Mouse (Mus musculus) neural tube, embryonic 14.5 days (tissue): ENCODE data around the gene Gpn2. TPM values are rescaled to one million over a fixed set of nuclear protein-coding genes. Genes with fewer than 3 reads are reported as not detected.
A peak's percentile ranks its signal among the peaks of the same experiment; 100 is the strongest.

Experiments
- ATAC-seq: fragments of 200-750 bp; cut with Nextera tagmentation; 2 replicates; pipeline ENCODE4 v1.8.0; 2017; ENCODE audit warnings: low read depth, mild to moderate bottlenecking, moderate TSS enrichment, moderate library complexity
- H3K27ac ChIP-seq: fragments of 300-500 bp; sonication (generic); 2 replicates; pipeline ENCODE4 v1.5.1; 2014; ENCODE audit warnings: low read depth, mild to moderate bottlenecking, control low read depth, low read length, moderate library complexity, mixed read lengths
- H3K27me3 ChIP-seq: fragments of 300-500 bp; sonication (generic); 2 replicates; pipeline ENCODE4 v1.6.1; 2014; ENCODE audit warnings: low read length; ENCODE audit not compliant: control insufficient read depth, insufficient read depth
- H3K36me3 ChIP-seq: fragments of 300-500 bp; sonication (generic); 2 replicates; pipeline ENCODE4 v1.6.1; 2014; ENCODE audit warnings: low read length, mixed read lengths; ENCODE audit not compliant: control insufficient read depth, insufficient read depth
- H3K4me1 ChIP-seq: fragments of 300-500 bp; sonication (generic); 2 replicates; pipeline ENCODE4 v1.6.1; 2014; ENCODE audit warnings: low read length; ENCODE audit not compliant: control insufficient read depth, insufficient read depth
- H3K4me2 ChIP-seq: fragments of 300-500 bp; sonication (generic); 2 replicates; pipeline ENCODE4 v1.6.1; 2014; ENCODE audit warnings: mild to moderate bottlenecking, low read depth, low read length, control low read depth
- H3K4me3 ChIP-seq: fragments of 300-500 bp; sonication (generic); 2 replicates; pipeline ENCODE4 v1.5.1; 2014; ENCODE audit warnings: low read depth, low read length, control low read depth, mixed read lengths
- H3K9ac ChIP-seq: fragments of 300-500 bp; sonication (generic); replicated peaks from 2 replicates; pipeline ENCODE4 v1.6.1; 2014; ENCODE audit warnings: low read depth, mild to moderate bottlenecking, control low read depth, low read length, mixed read lengths
- H3K9me3 ChIP-seq: fragments of 300-500 bp; sonication (generic); 2 replicates; pipeline ENCODE4 v1.6.1; 2016; ENCODE audit warnings: low read length; ENCODE audit not compliant: control insufficient read depth
- whole genome bisulfite sequencing: fragments of 180-500 bp; shearing (Covaris S2); extraction: QIAGEN DNeasy Blood & Tissue Kit; methylation state at CpG from one replicate; pipeline ENCODE4 v1.1.7; 2014; 5-methylcytosine and 5-hydroxymethylcytosine counted together
- polyA plus RNA-seq: library from polyadenylated mRNA; unstranded; fragments of >200 nt; fragmentation: Nextera tagmentation; extraction: Ambion mirVana; gene quantifications from 2 replicates; pipeline ENCODE4 v1.2.1, GENCODE M21; 2014

The Gpn2 gene
- polyA plus RNA-seq: 17.0 and 18.8 TPM in 2 replicates

GRCm38 (mm10) chr4:133584059-133584951 is at the start of gene Gpn2:
Gpn2 (plus strand) TSS chr4:133584362.
- 1% methylated on average over 65 of the region's 65 CpGs for WGBS
- ATAC-seq: peak; percentile 89
- Histone ChIP-seq H3K4me2 (peak within 1 kb of the TSS; percentile 100), H3K4me1 (peaks cover 13% of the 10 kb centered on the region), H3K9me3 (no peaks in the 10 kb centered on the region), H3K27ac (peak within 1 kb of the TSS; percentile 77), H3K36me3 (peaks cover 19% of the 10 kb centered on the region), H3K4me3 (peak within 1 kb of the TSS; percentile 86), H3K27me3 (no peaks in the 10 kb centered on the region), H3K9ac (peak within 1 kb of the TSS; percentile 64)

DNA sequence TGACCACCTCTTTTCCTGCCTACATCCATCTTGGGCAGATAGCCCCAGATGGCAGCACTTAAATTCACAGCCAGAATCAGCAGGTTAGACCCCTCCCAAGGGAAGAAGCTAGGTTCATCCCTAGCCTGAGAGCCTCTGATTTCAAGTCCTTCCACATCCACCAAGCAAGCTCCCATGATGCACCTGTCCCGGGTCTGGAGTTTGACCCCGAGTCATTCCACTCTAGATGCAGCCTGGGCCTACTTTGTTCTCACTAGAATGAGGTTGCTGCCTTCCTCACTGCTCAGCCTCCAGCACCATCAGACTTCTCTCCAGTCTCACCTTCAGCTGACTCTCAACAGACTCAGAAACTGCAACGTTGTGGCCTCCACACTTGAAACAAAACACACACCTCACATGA is 48.1 kb upstream of the Gpn2 start:
- peaks cover 59% of the 10 kb centered on the region for H3K36me3 ChIP-seq
- 85% methylated on average over 3 of the region's 3 CpGs for WGBS

GRCm38 (mm10) chr4:133536652-133537051 is 47.5 kb upstream of the Gpn2 start:
- H3K36me3 ChIP-seq: peaks cover 57% of the 10 kb centered on the region
- H3K4me1 ChIP-seq: no peaks in the 10 kb centered on the region

More for the DNA sequence above, 48.1 kb upstream of the Gpn2 start:
- no peak overlapping the region for H3K27ac ChIP-seq
- H3K4me1 ChIP-seq: no peaks in the 10 kb centered on the region
- no peaks in the 10 kb centered on the region for H3K27me3 ChIP-seq
- H3K9me3 ChIP-seq: no peaks in the 10 kb centered on the region
- no peak overlapping the region for H3K9ac ChIP-seq
- H3K4me3 ChIP-seq: no peak overlapping the region
- ATAC-seq: no peak
- no peak overlapping the region for H3K4me2 ChIP-seq

DNA sequence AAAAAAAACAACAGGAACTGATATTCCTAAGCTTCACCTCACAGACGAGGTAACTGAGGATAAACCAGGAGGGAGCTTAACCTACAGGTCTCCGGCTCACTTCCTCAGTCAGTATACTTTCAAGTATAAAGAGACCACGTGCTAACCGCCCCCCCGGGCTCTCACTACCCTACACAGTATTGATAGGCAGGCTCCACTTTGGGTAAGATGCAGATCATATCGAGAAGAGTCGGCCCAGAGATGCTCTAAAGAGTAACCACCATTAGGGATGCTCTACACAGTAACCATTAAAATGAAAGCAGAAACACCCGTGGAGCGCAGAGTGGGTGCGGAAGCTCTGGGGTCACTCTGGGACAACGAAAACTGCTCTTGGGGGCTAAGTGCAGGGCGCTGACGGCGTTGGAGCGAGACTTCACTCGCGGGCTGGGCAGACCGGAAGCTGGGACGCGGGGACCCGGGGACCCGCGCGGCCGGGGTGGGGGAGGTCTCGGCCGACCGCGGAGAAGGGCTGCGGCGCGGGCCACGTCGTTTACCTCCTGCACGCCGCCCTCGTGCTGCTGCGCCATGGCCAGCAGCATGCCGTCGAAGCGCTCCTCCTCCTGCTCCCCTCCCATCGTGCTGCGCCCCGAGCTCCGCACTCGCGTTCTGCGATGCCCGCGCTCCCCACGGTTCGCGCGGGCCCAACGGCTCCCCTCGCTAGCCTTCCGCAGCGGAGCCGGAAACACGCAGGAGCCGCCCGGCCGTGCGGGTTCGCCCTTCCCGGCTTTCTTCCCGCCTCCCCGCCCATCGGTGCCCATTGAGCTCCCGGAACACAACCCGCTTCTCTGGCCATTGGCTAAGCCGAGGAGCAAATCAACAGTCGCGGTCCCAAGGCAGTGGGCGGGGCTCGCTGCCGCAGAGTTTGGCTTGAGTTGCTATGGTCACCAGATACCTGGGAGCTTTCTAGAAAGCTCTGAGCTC is 38.6 kb upstream of the Gpn2 start, which contains the start of gene Nudc:
Nudc (minus strand) TSS at position 725 of the 960 bp plus-strand sequence.
- peak within 1 kb of the TSS; percentile 76 for H3K27ac ChIP-seq
- peak; percentile 99 for ATAC-seq
- H3K9ac ChIP-seq: peak within 1 kb of the TSS; percentile 77
- H3K4me1 ChIP-seq: peaks cover 12% of the 10 kb centered on the region
- peak within 1 kb of the TSS; percentile 94 for H3K4me3 ChIP-seq
- peak within 1 kb of the TSS; percentile 78 for H3K4me2 ChIP-seq
- H3K36me3 ChIP-seq: peaks cover 6% of the 10 kb centered on the region; the same call in 1 of the 2 replicates
- no peaks in the 10 kb centered on the region for H3K9me3 ChIP-seq
- under 1% methylated on average over 75 of the region's 77 CpGs for WGBS
- no peaks in the 10 kb centered on the region for H3K27me3 ChIP-seq

More at GRCm38 (mm10) chr4:133536652-133537051, 47.5 kb upstream of the Gpn2 start:
- Histone ChIP-seq H3K9ac (no peak overlapping the region), H3K9me3 (no peaks in the 10 kb centered on the region), H3K4me3 (no peak overlapping the region), H3K27me3 (no peaks in the 10 kb centered on the region), H3K4me2 (no peak overlapping the region), H3K27ac (no peak overlapping the region)
- WGBS: 93% methylated on average over 5 of the region's 5 CpGs
- no peak for ATAC-seq

- H3K4me3 ChIP-seq: no peak overlapping the region
- no peak for ATAC-seq
- H3K27ac ChIP-seq: no peak overlapping the region
- no peak overlapping the region for H3K9ac ChIP-seq
- WGBS: 94% methylated on average over 1 of the region's 1 CpGs
- H3K27me3 ChIP-seq: no peaks in the 10 kb centered on the region
- no peaks in the 10 kb centered on the region for H3K36me3 ChIP-seq
- H3K4me1 ChIP-seq: no peaks in the 10 kb centered on the region
- H3K4me2 ChIP-seq: no peak overlapping the region
- H3K9me3 ChIP-seq: no peaks in the 10 kb centered on the region
Observed at GRCm38 (mm10) chr4:133552029-133552428, 32.1 kb upstream of the Gpn2 start.

DNA sequence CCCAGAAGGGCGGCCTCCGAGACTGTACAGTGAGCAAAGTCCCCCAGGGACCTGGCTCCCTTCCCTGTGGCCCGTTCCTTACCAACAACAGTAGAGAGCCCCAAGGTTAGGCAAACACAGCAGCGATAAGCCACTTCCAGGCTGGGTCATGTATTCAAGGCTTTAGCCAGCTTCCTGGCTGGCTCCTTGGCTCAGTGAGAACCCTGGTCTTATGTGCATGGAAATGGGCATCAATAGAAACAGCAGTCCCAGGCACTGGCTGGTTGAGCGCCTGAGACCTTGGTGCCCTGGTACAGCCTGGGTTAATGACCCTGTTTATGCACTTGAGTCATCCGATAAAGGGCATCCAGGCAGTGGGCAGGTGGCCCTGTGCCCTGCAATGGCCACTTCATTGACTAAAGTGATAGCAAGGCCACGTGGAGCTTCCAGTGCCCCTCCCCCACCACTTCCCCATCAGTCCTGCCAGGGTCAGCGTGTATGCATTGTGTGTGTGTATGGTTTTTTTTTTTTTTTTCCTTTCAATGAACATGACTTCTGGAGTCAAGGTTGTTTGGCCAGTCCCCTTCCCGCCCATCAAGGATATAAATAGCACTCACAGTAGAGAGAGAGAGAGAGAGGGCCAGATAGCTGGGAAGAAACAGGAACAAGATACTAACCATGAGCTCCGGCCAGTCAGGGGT is 31.3 kb upstream of the Gpn2 start, which contains the start of gene Nr0b2:
Nr0b2 (plus strand) TSS at position 609 of the 680 bp plus-strand sequence.
- no peak for ATAC-seq
- 75% methylated on average over 10 of the region's 10 CpGs for WGBS
- no peak within 1 kb of the TSS for H3K4me3 ChIP-seq
- no peaks in the 10 kb centered on the region for H3K36me3 ChIP-seq
- no peaks in the 10 kb centered on the region for H3K9me3 ChIP-seq
- no peak within 1 kb of the TSS for H3K4me2 ChIP-seq
- no peaks in the 10 kb centered on the region for H3K27me3 ChIP-seq
- no peaks in the 10 kb centered on the region for H3K4me1 ChIP-seq
- no peak within 1 kb of the TSS for H3K9ac ChIP-seq
- no peak within 1 kb of the TSS for H3K27ac ChIP-seq

GRCm38 (mm10) chr4:133553448-133554330 is 30.5 kb upstream of the Gpn2 start:
- Histone ChIP-seq H3K27me3 (no peaks in the 10 kb centered on the region), H3K9ac (no peak overlapping the region), H3K27ac (no peak overlapping the region), H3K36me3 (no peaks in the 10 kb centered on the region), H3K4me3 (no peak overlapping the region), H3K9me3 (no peaks in the 10 kb centered on the region), H3K4me2 (no peak overlapping the region), H3K4me1 (no peaks in the 10 kb centered on the region)
- no peak for ATAC-seq
- 81% methylated on average over 19 of the region's 19 CpGs for WGBS
